8 mouse cellular contexts compared by ENCODE assay signal in genomic region chr2:181680716-181681117, GRCm38 (mm10). TPM values are rescaled to one million over a fixed set of nuclear protein-coding genes. Genes with fewer than 3 reads are reported as not detected.
DNase-seq lines count a peak whose midpoint lies in the region; ATAC-seq and TF ChIP-seq lines count a peak whose summit lies in the region.

No protein-coding gene starts in this region.

- peak overlapping the region; percentile 55 for H3K4me3 ChIP-seq in ES-Bruce4 (ENCODE audit: low read depth, low read length)
- peak overlapping the region; percentile 78 for H3K4me3 ChIP-seq in embryonic facial prominence, embryonic 10.5 days
- H3K4me3 ChIP-seq in intestine, embryonic 16.5 days (ENCODE audit: low read length): peak overlapping the region; percentile 77
- peak overlapping the region; percentile 65 for H3K4me3 ChIP-seq in midbrain, postnatal 0 days (ENCODE audit: low read depth, low read length)

- WGBS in embryonic facial prominence, embryonic 10.5 days: 17% methylated on average over 7 of the region's 7 CpGs
- 18% methylated on average over 7 of the region's 7 CpGs for WGBS in intestine, embryonic 16.5 days
- WGBS in midbrain, postnatal 0 days: 11% methylated on average over 7 of the region's 7 CpGs

- no peak for TF ChIP-seq POLR2A in ES-Bruce4 (IDR thresholded peaks at IDR 0.05; ENCODE audit: insufficient read depth, low read length)

- H3K9ac ChIP-seq in ES-Bruce4 (ENCODE audit: low read depth, poor library complexity, severe bottlenecking): peak overlapping the region; percentile 67
- peak overlapping the region; percentile 86 for H3K9ac ChIP-seq in intestine, embryonic 16.5 days (ENCODE audit: low read depth, low read length)
- peak overlapping the region; percentile 84 for H3K9ac ChIP-seq in midbrain, postnatal 0 days (replicated peaks; ENCODE audit: low read length, poor library complexity, severe bottlenecking)

- no peak for TF ChIP-seq EP300 in ES-Bruce4 (IDR thresholded peaks at IDR 0.05; ENCODE audit: insufficient read depth, low read depth, low read length)

- H3K4me1 ChIP-seq in ES-Bruce4 (ENCODE audit: control insufficient read depth, insufficient read depth, low read length): no peaks in the 10 kb centered on the region
- H3K4me1 ChIP-seq in embryonic facial prominence, embryonic 10.5 days: peaks cover 34% of the 10 kb centered on the region
- H3K4me1 ChIP-seq in intestine, embryonic 16.5 days (ENCODE audit: control insufficient read depth, insufficient read depth, low read length): peaks cover 9% of the 10 kb centered on the region; the same call in 1 of the 2 replicates
- peaks cover 9% of the 10 kb centered on the region; the same call in 1 of the 2 replicates for H3K4me1 ChIP-seq in midbrain, postnatal 0 days (ENCODE audit: insufficient read depth, low read length)

- TF ChIP-seq CTCF in ES-Bruce4 (IDR thresholded peaks at IDR 0.05; ENCODE audit: low read depth, low read length): no peak
- no peak for TF ChIP-seq CTCF in midbrain, postnatal 0 days (IDR thresholded peaks at IDR 0.05)

- peak overlapping the region; percentile 90 for H3K4me2 ChIP-seq in intestine, embryonic 16.5 days (ENCODE audit: low read depth, low read length)
- peak overlapping the region; percentile 95 for H3K4me2 ChIP-seq in midbrain, postnatal 0 days (ENCODE audit: low read depth, low read length, poor library complexity, severe bottlenecking)

- H3K36me3 ChIP-seq in ES-Bruce4 (ENCODE audit: control insufficient read depth, insufficient read depth, low read length, poor library complexity, severe bottlenecking): no peaks in the 10 kb centered on the region
- peaks cover 12% of the 10 kb centered on the region for H3K36me3 ChIP-seq in embryonic facial prominence, embryonic 10.5 days (replicated peaks)
- no peaks in the 10 kb centered on the region for H3K36me3 ChIP-seq in intestine, embryonic 16.5 days (ENCODE audit: control insufficient read depth, insufficient read depth, low read length)
- 0 out of 2 replicates have a peak, but pooled peaks cover 3% of the 10 kb centered on the region for H3K36me3 ChIP-seq in midbrain, postnatal 0 days (ENCODE audit: insufficient read depth, low read length)

- no peaks in the 10 kb centered on the region for H3K27me3 ChIP-seq in ES-Bruce4 (ENCODE audit: control insufficient read depth, insufficient read depth, low read length, poor library complexity, severe bottlenecking)
- peaks cover 26% of the 10 kb centered on the region for H3K27me3 ChIP-seq in embryonic facial prominence, embryonic 10.5 days (replicated peaks; ENCODE audit: low read depth, poor library complexity, severe bottlenecking)
- peaks cover 8% of the 10 kb centered on the region; the same call in 1 of the 2 replicates for H3K27me3 ChIP-seq in intestine, embryonic 16.5 days (replicated peaks; ENCODE audit: control insufficient read depth, insufficient read depth, low read length)
- no peaks in the 10 kb centered on the region for H3K27me3 ChIP-seq in midbrain, postnatal 0 days (ENCODE audit: insufficient read depth, low read length)

- no peak overlapping the region for H3K27ac ChIP-seq in ES-Bruce4 (ENCODE audit: insufficient read depth, low read length)
- H3K27ac ChIP-seq in embryonic facial prominence, embryonic 10.5 days (replicated peaks): peak overlapping the region; percentile 90
- H3K27ac ChIP-seq in intestine, embryonic 16.5 days (ENCODE audit: low read length): no peak overlapping the region; the same call in 1 of the 2 replicates
- H3K27ac ChIP-seq in midbrain, postnatal 0 days (ENCODE audit: low read depth, low read length): peak overlapping the region; percentile 85

- no peaks in the 10 kb centered on the region for H3K9me3 ChIP-seq in ES-Bruce4 (replicated peaks; ENCODE audit: control insufficient read depth, insufficient read depth, low read length, poor library complexity, severe bottlenecking)
- no peaks in the 10 kb centered on the region for H3K9me3 ChIP-seq in embryonic facial prominence, embryonic 10.5 days
- H3K9me3 ChIP-seq in intestine, embryonic 16.5 days (ENCODE audit: control insufficient read depth, low read length): no peaks in the 10 kb centered on the region
- no peaks in the 10 kb centered on the region for H3K9me3 ChIP-seq in midbrain, postnatal 0 days (ENCODE audit: low read length)

- peak; percentile 13 for DNase-seq in kidney, adult 18-20 months
- no peak for DNase-seq in kidney, adult 11 months
- DNase-seq in embryonic facial prominence, embryonic 10.5 days (ENCODE audit: low spot score): no peak
- DNase-seq in midbrain, postnatal 0 days (ENCODE audit: low spot score): no peak
- DNase-seq in adrenal gland, postnatal 25 days: no peak
- DNase-seq in urinary bladder, adult 2 months (ENCODE audit: low spot score): no peak

- peak; percentile 37 for ATAC-seq in intestine, embryonic 16.5 days
- ATAC-seq in midbrain, postnatal 0 days (ENCODE audit: low FRiP score): peak; percentile 18

RNA-seq across cellular contexts. Expression of gene Tcea2, which starts 0.6 kb away (rescaled TPM):
- polyA plus RNA-seq in ES-Bruce4 (2011; ENCODE audit: insufficient read depth, insufficient read length, low read depth, missing spikeins): 13.0 and 15.3 TPM in 2 replicates
- polyA plus RNA-seq in embryonic facial prominence, embryonic 10.5 days (2016; fragmentation: Nextera tagmentation; extraction: Ambion mirVana): 18.3 and 18.8 TPM in 2 replicates
- polyA plus RNA-seq in intestine, embryonic 16.5 days (2015; fragmentation: Nextera tagmentation; extraction: Ambion mirVana): 15.1 and 16.4 TPM in 2 replicates
- total RNA-seq in midbrain, postnatal 0 days (2014; rRNA removed): 50.8 and 54.4 TPM in 2 replicates
- 61.9 and 68.2 TPM in 2 replicates for polyA plus RNA-seq in midbrain, postnatal 0 days (2015; fragmentation: Nextera tagmentation; extraction: Ambion mirVana)
- total RNA-seq in adrenal gland, postnatal 25 days (2021): 11.6 and 14.7 TPM in 2 replicates
- 27.8 and 38.0 TPM in 2 replicates for polyA plus RNA-seq in urinary bladder, adult 2 months (2012; rRNA removed)

RNA-seq across cellular contexts. Expression of gene Sox18, which starts 9.3 kb away (rescaled TPM):
- polyA plus RNA-seq in ES-Bruce4 (2011; ENCODE audit: insufficient read depth, insufficient read length, low read depth, missing spikeins): 0.49 and 0.68 TPM in 2 replicates
- polyA plus RNA-seq in embryonic facial prominence, embryonic 10.5 days (2016; fragmentation: Nextera tagmentation; extraction: Ambion mirVana): 21.8 and 25.2 TPM in 2 replicates
- polyA plus RNA-seq in intestine, embryonic 16.5 days (2015; fragmentation: Nextera tagmentation; extraction: Ambion mirVana): 28.9 and 30.1 TPM in 2 replicates
- total RNA-seq in midbrain, postnatal 0 days (2014; rRNA removed): 8.3 and 15.4 TPM in 2 replicates
- polyA plus RNA-seq in midbrain, postnatal 0 days (2015; fragmentation: Nextera tagmentation; extraction: Ambion mirVana): 9.2 and 11.2 TPM in 2 replicates
- 39.0 and 40.4 TPM in 2 replicates for total RNA-seq in adrenal gland, postnatal 25 days (2021)
- 20.0 and 27.2 TPM in 2 replicates for polyA plus RNA-seq in urinary bladder, adult 2 months (2012; rRNA removed)

RNA-seq across cellular contexts. Expression of gene Rgs19, which starts 13.1 kb away (rescaled TPM):
- polyA plus RNA-seq in ES-Bruce4 (2011; ENCODE audit: insufficient read depth, insufficient read length, low read depth, missing spikeins): 36.3 and 46.5 TPM in 2 replicates
- polyA plus RNA-seq in embryonic facial prominence, embryonic 10.5 days (2016; fragmentation: Nextera tagmentation; extraction: Ambion mirVana): 85.2 and 89.9 TPM in 2 replicates
- 36.1 and 39.6 TPM in 2 replicates for polyA plus RNA-seq in intestine, embryonic 16.5 days (2015; fragmentation: Nextera tagmentation; extraction: Ambion mirVana)
- 51.2 and 65.2 TPM in 2 replicates for total RNA-seq in midbrain, postnatal 0 days (2014; rRNA removed)
- polyA plus RNA-seq in midbrain, postnatal 0 days (2015; fragmentation: Nextera tagmentation; extraction: Ambion mirVana): 63.6 and 69.4 TPM in 2 replicates
- 20.3 and 31.7 TPM in 2 replicates for total RNA-seq in adrenal gland, postnatal 25 days (2021)
- polyA plus RNA-seq in urinary bladder, adult 2 months (2012; rRNA removed): 40.4 and 51.8 TPM in 2 replicates

RNA-seq across cellular contexts. Expression of gene Lkaaear1, which starts 17.5 kb away (rescaled TPM):
- polyA plus RNA-seq in ES-Bruce4 (2011; ENCODE audit: insufficient read depth, insufficient read length, low read depth, missing spikeins): not detected in 2 replicates
- polyA plus RNA-seq in embryonic facial prominence, embryonic 10.5 days (2016; fragmentation: Nextera tagmentation; extraction: Ambion mirVana): not detected in 2 replicates
- not detected in 2 replicates for polyA plus RNA-seq in intestine, embryonic 16.5 days (2015; fragmentation: Nextera tagmentation; extraction: Ambion mirVana)
- not detected in 2 replicates for total RNA-seq in midbrain, postnatal 0 days (2014; rRNA removed)
- polyA plus RNA-seq in midbrain, postnatal 0 days (2015; fragmentation: Nextera tagmentation; extraction: Ambion mirVana): not detected in 2 replicates
- total RNA-seq in adrenal gland, postnatal 25 days (2021): not detected in 2 replicates
- not detected in 2 replicates for polyA plus RNA-seq in urinary bladder, adult 2 months (2012; rRNA removed)

RNA-seq across cellular contexts. Expression of gene Gm29797, which starts 23.9 kb away (rescaled TPM):
- 1.2 and 1.6 TPM in 2 replicates for polyA plus RNA-seq in ES-Bruce4 (2011; ENCODE audit: insufficient read depth, insufficient read length, low read depth, missing spikeins)
- 0.28 TPM in 1 of 2 replicates, not detected in the other for polyA plus RNA-seq in embryonic facial prominence, embryonic 10.5 days (2016; fragmentation: Nextera tagmentation; extraction: Ambion mirVana)
- 2.2 and 3.0 TPM in 2 replicates for polyA plus RNA-seq in intestine, embryonic 16.5 days (2015; fragmentation: Nextera tagmentation; extraction: Ambion mirVana)
- total RNA-seq in midbrain, postnatal 0 days (2014; rRNA removed): not detected in 2 replicates
- polyA plus RNA-seq in midbrain, postnatal 0 days (2015; fragmentation: Nextera tagmentation; extraction: Ambion mirVana): not detected in 2 replicates
- total RNA-seq in adrenal gland, postnatal 25 days (2021): not detected in 2 replicates
- 0.11 TPM in 1 of 2 replicates, not detected in the other for polyA plus RNA-seq in urinary bladder, adult 2 months (2012; rRNA removed)

Comparison
In these comparisons a context has a peak if more than half of its experiments do, and no peak if none do; other contexts are left out.
1. H3K27ac ChIP-seq: peak in embryonic facial prominence, embryonic 10.5 days (single experiment) and midbrain, postnatal 0 days (single experiment); none in ES-Bruce4 (single experiment) and intestine, embryonic 16.5 days (single experiment).
2. Peak in every context shown above with its lines, with median percentiles within 50 percentile points of each other: H3K4me3 ChIP-seq and H3K9ac ChIP-seq.